Mouse (Mus musculus) ovary, adult 2 months (tissue): ENCODE measurements around the gene Itprid1. TPM values are rescaled to one million over a fixed set of nuclear protein-coding genes. Genes with fewer than 3 reads are reported as not detected.

Experiments used
- polyA plus RNA-seq: library from polyadenylated mRNA; depleted of rRNA; stranded (reverse); fragments of >200 nt; gene quantifications from 2 replicates; pipeline ENCODE4 v1.2.3, GENCODE M21; 2012; rRNA removed

The Itprid1 gene
- polyA plus RNA-seq, result 0.09 TPM in 1 of 2 replicates, not detected in the other

DNA sequence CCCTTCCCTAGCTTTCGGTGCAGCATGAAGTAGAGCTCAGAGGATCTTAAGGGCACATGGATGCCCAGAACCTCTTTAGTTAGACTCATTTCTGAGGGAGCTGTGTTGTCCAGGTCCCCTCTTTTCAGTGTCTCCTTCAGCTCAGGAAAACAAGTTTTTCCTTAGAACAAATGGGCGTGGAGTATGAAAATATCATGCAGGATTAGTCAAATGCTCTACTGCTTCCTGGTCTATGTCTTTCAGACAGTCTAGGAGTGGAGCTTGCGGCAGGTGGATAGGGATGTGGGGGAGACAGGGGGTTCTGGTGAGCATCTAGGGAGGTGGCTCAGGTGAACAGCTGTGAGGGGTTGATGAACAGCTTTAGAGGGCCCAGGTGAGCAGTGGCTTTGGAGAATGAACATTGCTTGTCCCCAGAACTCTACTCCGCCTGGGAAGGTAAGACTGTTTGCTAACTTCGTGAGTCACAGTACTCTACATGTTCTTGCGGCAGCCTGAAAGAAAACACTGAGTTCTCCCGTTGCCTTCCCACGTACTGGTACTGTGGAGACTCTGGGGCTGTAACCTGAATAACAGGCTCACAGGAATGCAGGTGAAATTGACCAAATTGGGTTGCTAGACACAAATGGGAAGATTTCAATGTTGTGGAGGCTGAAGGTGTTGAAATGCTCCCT lies at the start of gene Itprid1:
Itprid1 (plus strand) TSS at position 246 of the 671 bp plus-strand sequence.

DNA sequence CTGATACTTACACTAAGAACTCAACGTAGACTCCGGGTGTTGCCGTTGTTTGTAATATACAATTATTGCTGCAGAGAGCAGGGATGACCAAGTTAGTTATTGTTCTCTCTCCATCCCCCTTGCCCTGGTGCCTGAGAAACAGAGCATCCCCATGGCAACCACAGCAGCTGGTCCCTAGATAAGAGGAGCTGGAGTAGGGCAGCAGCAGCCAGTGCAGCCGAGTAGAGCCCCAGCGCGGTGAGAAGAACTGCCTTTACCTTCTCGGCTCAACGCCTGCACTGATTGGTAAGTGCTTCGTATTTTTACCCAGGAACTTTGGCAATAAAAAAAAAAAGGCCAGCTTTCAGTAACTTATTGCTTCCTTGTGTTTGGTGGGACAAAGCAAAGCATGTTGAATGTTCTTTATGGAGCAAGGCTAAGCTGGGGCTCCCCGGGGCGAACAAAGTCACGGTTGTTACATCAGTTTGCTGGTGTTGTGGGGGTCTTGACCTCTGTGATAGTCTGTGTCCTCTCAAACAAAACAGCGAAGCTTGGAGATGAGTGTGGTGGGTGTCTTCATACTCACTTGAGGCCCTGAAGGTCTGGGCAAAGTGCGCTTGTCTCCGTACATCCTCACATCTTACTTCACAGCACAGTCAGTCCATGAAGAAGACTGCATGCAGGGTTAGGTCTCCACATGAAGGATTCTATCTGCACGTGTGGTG lies 180.7 kb downstream of the Itprid1 start, which contains the start of gene Ppp1r17:
Ppp1r17 (plus strand) TSS at position 207 of the 704 bp plus-strand sequence.

Other genes starting within 250 kb of the Itprid1 start
- gene Neurod6, start 155.6 kb upstream of the Itprid1 start, polyA plus RNA-seq, result not detected in 2 replicates
- gene Ppp1r17, start 180.6 kb downstream of the Itprid1 start, polyA plus RNA-seq, result not detected in 2 replicates